Mouse (Mus musculus) heart, postnatal 0 days (tissue): ENCODE data around the gene Abhd14a.

ENCODE experiments used
- CTCF ChIP-seq: IDR thresholded peaks from 2 replicates; pipeline ENCODE4 v1.5.1; 2016; ENCODE audit warnings: antibody characterized with exemption, control low read depth, low read depth
- EP300 ChIP-seq: IDR thresholded peaks from 2 replicates; pipeline ENCODE4 v1.6.1; 2016; ENCODE audit warnings: antibody characterized with exemption, low read depth

DNA sequence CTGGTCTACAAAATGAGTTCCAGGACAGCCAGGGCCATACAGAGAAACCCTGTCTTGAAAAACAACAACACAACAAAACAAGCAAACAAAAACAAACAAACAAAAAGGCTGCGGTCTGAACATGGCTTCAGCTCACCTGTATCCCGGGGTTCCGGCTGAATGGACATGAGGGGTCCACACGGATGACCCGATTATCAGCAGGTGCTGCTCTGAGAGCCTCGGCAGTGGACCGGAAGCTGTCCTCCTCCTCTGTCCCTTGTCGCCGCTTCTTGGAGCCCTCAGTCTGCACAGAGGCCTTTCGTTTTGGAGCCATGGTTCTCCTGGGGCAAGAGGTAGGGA is 28.2 kb upstream of the Abhd14a start, which contains the start of gene Rrp9:
- no peak for TF ChIP-seq EP300
- no peak for TF ChIP-seq CTCF
